Mouse (Mus musculus) right cerebral cortex, adult 2 months (tissue): ENCODE data around the gene Secisbp2l.
A peak's percentile ranks its signal among the peaks of the same experiment; 100 is the strongest.

Experiments used
- DNase-seq, 2 experiments: peaks; one replicate each; pipeline ENCODE4 v3.0.0; 2021 to 2022; ENCODE audit warnings: low spot score in 2 of 2

Gene Secisbp2l

DNA sequence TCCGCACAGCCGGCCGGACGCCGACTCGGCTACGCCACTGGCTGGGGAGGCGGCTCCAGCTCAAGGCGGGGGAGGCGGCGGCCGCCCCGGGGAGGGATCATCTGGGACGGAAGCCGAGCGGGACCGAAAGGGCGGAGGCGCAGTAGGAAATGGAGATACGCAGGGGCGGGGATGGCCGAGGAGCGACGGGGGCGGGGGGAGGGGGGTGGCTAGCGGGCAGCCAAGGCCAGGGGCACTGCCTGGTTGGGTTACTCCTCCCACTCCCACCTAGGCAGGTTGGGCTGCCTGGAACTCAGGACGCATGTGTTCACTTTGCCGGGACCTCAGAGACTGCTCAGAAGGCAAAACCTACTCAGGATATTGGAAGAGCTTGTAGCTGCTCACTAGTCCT is at the start of gene Secisbp2l:
TSS of gene Secisbp2l (minus strand) at position 152 of the 391 bp plus-strand sequence.
- peak; percentile 96 to 97 for DNase-seq

GRCm38 (mm10) chr2:125829924-125830323 is 47.3 kb upstream of the Secisbp2l start:
- no peak for DNase-seq

GRCm38 (mm10) chr2:125827898-125828297 is 45.2 kb upstream of the Secisbp2l start:
- DNase-seq = no peak

- DNase-seq = no peak
Measured at GRCm38 (mm10) chr2:125826201-125826600, 43.5 kb upstream of the Secisbp2l start.

GRCm38 (mm10) chr2:125820397-125820796 is 37.7 kb upstream of the Secisbp2l start:
- no peak for DNase-seq

DNA sequence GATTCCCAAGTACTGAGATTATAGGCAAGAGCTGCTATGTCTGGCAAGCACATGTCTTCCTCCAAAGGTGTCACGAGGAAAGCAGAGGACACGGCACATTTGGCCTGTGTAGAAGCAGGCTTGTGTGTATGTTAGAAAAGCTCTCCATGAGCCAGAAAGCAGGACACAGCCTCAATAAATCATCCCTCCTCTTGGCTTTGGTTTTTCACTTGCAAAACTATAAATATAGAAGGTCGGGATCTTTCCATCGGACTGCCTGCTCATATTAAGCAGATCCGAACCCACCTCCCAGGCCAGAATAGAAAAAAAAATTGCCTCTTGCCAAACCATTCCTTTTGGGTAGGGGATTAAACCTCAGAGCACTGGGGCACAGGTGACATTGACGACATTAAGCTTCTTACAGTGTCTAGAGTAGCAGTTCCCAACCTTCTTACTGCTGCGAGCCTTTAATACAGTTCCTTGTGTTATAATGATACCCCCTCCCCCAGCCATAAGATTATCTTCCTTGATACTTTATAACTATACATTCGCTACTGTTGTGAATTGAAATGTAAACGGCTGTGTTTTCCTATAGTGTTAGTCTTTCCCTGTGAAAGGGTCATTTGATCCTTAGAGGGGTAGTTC is 31.4 kb upstream of the Secisbp2l start:
- DNase-seq = no peak

DNA sequence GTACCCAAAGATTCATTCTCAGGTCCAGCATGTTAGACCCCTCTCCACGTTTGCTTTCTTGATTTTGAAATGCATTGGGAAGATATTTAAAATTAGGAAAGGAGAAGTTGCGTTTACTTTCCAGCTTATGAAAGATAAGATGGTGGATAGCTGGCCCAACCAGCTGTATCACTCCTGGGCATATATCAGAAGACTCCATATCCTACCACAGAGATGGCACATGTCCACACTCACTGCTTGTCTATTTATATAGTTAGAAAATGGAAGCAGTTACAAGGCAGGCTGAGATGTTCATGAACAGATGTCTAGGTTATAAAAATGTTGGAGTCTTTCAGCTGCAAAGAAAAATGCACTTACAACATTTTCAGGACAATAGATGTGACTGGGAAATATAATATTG is 28.7 kb upstream of the Secisbp2l start:
- no peak for DNase-seq

DNA sequence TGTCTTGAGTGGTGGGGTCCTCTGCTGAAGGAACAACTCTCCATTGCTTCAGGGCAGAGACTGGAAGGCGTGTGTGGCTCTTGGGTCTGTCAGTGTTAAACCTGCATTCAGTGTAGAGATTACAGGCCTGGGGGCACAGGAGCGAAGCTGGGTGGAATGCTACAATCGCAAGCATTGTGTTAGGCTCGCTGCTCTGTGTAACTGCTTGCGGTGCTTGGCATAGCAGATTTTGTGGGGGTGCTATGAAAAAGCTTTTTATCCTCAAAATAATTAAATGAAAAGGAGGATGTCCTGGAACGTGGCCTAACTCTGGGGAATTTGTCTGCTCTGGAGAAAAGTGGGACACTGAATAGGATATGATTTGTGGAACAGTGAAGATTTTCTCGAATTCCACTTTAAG is 26.9 kb upstream of the Secisbp2l start:
- peak; percentile 58 to 62 for DNase-seq

- no peak for DNase-seq
Measured at GRCm38 (mm10) chr2:125805826-125806225, 23.2 kb upstream of the Secisbp2l start.

DNA sequence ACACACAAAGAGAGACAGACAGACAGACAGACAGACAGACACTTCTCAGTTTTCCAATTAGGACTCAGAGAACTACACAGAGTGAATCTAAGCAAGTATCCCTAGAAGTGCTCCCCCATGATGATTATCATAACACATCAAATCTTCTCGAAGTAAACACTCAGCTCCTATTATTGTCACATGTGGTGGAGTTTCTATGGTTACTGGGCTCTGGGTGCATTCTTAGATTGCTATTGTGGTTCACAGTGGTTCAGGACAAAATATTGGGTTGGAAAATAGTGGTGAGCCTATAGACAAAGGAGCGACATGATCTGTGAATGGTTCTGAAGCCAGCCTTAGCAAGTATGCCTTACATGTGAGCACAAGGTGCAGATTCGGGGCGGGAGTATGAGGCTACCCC is 19.3 kb upstream of the Secisbp2l start:
- peak in 1 of 2 experiments; percentile 35 for DNase-seq

DNA sequence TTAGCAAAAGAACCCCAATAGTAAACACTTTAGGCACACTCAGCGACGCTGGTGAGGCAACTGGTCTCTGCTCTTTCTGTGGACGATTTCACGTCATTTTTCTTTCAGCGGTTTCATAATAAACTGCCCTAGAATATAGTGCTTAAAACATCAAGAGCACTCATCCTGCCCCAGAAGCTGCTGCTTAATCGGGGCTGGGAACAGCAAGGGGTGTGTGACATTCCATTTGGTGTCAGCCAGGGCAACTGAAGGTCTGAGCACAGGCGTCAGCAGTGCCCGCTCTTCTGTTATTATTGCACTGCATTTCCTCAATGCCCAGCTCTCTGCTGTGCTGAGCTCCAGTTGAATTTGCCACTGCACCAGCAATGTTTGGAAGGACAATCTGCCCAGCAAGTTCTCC is 18.4 kb upstream of the Secisbp2l start:
- no peak for DNase-seq

GRCm38 (mm10) chr2:125800428-125800827 is 17.8 kb upstream of the Secisbp2l start:
- DNase-seq = no peak

DNA sequence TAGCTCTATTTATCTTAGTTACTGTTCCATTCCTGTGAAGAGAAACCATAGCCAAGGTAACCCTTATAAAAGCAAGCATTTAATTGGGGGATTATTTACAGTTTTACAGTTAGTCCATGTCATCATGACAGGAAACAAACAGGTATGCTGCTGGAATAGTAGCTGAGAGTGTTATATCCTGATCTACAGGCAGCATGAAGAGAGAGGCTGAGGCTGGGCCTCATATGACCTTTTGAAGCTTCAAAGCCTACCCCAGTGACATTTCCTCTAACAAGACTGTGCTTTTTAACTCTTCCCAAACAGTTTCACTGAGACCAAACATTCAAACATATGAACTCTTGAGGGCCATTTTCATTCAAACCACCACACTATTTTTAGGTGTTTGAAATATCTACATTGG is 15.2 kb upstream of the Secisbp2l start:
- DNase-seq = no peak

GRCm38 (mm10) chr2:125795118-125795517 is 12.4 kb upstream of the Secisbp2l start:
- DNase-seq = no peak

DNA sequence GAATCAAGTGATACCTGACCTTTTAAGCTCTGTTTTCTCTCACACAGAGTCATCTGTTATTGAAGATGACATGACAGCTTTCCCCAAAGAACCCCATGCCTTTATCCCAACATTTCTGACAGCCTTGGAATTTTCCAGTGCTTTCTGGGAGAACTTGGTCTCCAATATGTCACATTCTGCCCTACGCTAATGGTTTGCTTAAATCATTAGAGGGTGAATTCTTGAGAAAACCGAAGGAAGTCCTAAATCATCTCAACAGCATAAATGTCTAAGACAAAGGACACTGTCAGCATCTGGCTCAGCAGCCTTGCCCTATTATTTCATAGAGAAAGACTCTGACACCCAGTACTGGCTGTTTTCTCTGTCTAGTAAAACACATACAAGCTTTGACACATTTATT is 11.5 kb upstream of the Secisbp2l start:
- no peak for DNase-seq

- DNase-seq = no peak
Measured at GRCm38 (mm10) chr2:125792879-125793261, 10.2 kb upstream of the Secisbp2l start.

- no peak for DNase-seq
Measured at GRCm38 (mm10) chr2:125792144-125792878, 9.6 kb upstream of the Secisbp2l start.

GRCm38 (mm10) chr2:125791485-125791885 is 8.8 kb upstream of the Secisbp2l start:
- no peak for DNase-seq

- DNase-seq = no peak
Measured at GRCm38 (mm10) chr2:125790242-125790641, 7.6 kb upstream of the Secisbp2l start.

DNA sequence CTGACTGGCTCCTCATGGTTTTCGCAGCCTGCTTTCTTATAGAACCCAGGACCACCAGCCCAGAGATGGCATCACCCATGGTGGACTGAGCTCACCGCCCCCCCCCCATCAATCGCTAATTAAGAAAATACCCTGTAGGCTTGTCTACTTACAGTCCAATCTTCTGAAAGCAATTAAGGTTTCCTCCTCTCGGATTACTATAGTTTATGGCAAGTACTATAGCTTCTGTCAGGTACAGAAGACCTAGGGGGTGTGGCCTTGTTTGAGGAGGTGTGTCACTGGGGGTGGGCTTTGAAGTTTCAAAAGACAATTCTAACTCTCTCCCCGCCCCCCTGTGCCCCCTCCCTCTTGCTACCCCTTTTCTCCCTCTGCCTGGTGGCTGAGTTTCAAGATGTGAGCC is 6.6 kb upstream of the Secisbp2l start:
- no peak for DNase-seq

DNA sequence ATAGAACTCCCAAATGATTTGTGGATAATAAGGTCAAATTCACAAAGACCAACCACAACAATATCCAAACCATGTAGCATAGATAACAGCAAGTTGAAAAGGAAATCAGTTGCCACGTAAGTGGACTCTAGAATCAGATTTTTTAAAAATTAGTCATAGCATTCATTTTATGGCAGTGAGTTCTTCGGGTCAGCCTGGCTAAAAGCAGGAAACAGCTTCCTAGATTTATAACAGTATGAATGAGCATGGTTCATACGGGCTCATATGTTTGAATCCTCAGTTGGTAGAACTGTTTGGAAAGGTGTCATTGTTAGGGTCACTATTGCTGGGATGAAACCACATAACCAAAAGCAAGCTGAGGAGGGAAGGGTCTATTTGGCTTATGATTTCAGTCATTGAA is 6.1 kb upstream of the Secisbp2l start:
- DNase-seq = no peak

GRCm38 (mm10) chr2:125788351-125788750 is 5.7 kb upstream of the Secisbp2l start:
- DNase-seq = no peak

DNA sequence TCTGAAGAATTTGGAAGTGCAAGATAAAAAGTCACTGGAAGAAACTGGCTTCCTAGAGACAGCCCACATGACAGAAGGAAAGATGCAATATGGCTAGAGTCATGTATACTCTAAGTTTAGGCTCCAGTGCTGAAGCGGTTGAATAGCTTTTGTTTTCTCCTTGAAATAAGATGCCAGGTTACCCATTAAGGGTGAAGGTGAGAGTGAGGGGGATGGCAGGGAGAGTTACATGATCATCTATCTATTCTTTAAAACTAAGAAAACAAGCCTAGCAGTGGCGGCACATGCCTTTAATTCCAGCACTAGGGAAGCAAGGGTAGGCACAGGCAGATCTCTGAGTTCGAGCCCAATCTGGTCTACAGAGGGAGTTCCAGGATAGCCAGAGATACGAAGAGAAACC is 2.4 kb upstream of the Secisbp2l start:
- DNase-seq = no peak

- no peak for DNase-seq
Measured at GRCm38 (mm10) chr2:125784392-125784791, 1.7 kb upstream of the Secisbp2l start.
